Mouse (Mus musculus) ZHBTc4 (cell line): ENCODE results near the gene Khdrbs2.
"Not testable (repeated sequence)": the region's sequence is repeated elsewhere in the genome, so short reads cannot be mapped to it uniquely, and the experiment has no call there.

Source experiments
- DNase-seq: peaks from one replicate; pipeline ENCODE4 v3.0.0-alpha.2; 2011; ENCODE audit warnings: low read depth, low spot score

The Khdrbs2 gene

DNA sequence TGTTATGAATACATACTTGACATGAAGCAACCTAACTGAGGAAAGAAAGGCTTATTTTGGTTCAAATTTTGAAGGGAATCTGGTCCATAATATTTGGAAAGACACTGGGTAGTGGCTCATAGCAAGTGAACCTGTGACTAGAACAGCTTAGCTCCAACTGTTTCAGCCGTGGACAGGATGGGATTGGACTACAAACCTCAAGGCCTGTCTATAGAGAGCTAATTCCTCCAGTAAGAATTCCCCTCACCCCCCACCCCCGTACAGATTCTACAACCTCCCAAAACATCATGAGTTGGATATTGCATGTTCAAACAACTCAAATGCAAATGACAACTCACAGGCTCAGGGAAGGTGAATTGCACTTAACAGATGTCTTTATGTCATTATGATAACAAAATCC is 298.5 kb downstream of the Khdrbs2 start:
- no peak for DNase-seq

GRCm38 (mm10) chr1:32471502-32472214 is 299.1 kb downstream of the Khdrbs2 start:
- DNase-seq = no peak

- DNase-seq = no peak
Measured at GRCm38 (mm10) chr1:32487944-32488343, 315.4 kb downstream of the Khdrbs2 start.

- no peak for DNase-seq
Measured at GRCm38 (mm10) chr1:32503381-32503780, 330.9 kb downstream of the Khdrbs2 start.

- DNase-seq = not testable (repeated sequence)
Measured at GRCm38 (mm10) chr1:32547194-32547593, 374.7 kb downstream of the Khdrbs2 start, which contains the start of gene Gm5415. TSS of gene Gm5415 (minus strand) at chr1:32547294.

DNA sequence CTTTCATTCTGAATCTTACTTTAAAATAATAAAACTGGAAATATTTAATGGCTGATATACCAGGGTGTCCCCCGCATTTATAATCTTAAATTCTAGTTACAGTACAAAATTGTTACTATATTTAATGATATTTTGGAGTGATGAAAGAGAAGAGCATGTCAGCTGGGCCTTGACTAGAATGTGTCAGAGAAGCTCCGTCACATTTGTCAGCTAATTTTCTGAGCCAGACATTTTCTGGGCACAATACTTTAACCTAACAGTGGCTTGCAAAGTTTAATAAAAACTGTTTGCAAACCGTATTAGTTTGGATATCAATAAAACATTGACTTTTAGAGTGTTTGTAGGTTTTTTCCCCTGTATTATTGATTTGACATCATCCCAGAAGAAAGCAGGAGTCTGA is 380.9 kb downstream of the Khdrbs2 start:
- DNase-seq = no peak

DNA sequence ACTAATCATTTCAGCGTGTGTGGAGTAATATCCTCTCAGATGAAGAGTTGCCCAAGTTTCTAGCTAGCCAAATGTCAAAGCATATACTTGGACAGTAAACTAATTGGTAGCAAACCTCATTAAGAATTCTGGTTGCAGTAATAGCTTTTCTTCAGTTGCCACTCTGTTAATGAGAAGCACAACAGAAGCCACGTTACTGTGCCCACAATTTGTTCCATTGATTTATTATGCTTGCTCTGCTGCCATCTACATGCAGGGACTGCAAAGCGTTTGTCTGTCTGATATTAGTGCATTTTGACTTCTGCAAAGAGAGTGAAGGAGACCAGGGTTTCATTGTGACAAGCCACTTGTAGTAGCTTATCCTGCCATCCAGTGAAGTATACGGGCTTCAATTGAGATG is 381.4 kb downstream of the Khdrbs2 start:
- no peak for DNase-seq

DNA sequence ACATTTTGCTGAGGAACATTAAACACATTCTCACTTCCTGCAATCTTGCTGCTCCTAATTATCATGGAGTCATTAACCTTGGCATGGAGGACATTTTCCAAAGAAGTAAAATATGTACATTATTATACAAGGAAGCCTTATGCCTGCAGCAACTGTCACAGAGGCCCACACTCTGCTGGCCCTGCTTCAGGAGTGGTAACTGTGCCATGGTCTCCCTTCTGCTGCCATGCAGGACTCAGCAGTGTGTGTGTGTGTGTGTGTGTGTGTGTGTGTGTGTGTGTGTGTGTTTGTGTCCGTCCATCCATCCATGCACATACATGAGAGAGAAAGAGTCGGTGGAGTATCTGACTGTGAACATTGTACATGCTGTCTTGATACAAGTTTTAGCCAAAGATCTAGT is 396.4 kb downstream of the Khdrbs2 start:
- no peak for DNase-seq

- no peak for DNase-seq
Measured at GRCm38 (mm10) chr1:32626060-32626459, 453.5 kb downstream of the Khdrbs2 start.

GRCm38 (mm10) chr1:32632415-32633354 is 460.2 kb downstream of the Khdrbs2 start:
- no peak for DNase-seq

DNA sequence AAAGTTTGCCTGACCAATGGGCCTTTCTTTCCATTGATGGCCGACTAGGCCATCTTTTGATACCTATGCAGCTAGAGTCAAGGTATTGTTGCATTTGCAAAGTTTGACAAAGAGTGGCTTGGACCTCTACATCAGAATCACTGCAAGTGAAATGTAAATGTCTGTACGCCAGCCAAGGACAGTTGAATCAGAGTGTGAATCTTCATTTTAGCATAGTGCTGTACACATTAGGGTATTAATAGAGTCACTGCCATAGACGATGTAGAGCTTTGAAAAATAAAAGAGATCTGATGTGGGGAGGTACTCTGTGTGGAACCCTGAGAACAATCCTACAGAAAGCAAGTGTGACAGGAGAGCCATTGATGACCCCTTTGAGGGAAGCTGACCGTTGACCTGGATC is 460.9 kb downstream of the Khdrbs2 start:
- no peak for DNase-seq

DNA sequence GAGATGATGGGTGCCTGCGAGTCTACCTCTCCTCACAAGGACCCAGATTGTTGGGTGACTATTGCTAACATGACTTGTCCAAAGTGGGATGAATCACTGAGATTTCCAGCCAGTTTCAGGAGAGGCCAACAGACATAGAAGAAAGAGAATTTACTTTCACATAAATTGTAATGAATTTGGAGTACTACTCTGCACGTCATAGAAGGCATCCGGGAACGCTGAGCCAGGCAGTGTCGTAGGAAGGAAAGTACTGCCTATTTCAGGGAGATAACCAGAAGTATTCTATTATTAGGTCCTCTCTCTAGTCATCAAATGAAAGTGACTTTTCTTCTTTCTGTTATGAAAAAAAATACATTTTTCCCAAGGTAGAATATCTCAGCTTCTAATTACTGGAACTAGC is 466.6 kb downstream of the Khdrbs2 start:
- no peak for DNase-seq

DNA sequence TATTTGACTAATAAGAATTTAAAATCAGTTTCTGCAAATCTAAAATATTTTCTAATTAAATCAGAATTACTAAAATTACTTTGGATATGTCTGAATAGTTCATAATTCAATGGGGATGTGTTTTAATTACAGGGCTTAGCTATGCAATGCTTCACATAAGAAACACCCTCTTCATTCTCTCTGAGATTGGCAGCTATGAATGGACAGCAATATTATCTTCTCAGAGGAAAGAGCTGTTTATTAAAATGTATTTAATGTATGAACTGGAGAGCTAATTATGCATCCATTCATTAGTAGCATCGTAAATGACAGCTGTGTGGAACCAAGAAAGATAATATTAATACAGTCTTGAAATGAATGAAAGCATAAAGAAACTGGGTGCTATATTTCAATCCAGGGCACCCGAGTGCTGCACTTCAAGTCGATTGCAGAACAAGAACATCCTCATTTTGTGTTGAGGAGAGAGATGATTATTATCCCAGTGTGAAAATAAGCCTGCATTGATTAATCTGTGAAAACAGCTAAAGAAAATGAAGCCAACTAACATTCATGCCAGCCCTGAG is 477.2 kb downstream of the Khdrbs2 start:
- DNase-seq = no peak

DNA sequence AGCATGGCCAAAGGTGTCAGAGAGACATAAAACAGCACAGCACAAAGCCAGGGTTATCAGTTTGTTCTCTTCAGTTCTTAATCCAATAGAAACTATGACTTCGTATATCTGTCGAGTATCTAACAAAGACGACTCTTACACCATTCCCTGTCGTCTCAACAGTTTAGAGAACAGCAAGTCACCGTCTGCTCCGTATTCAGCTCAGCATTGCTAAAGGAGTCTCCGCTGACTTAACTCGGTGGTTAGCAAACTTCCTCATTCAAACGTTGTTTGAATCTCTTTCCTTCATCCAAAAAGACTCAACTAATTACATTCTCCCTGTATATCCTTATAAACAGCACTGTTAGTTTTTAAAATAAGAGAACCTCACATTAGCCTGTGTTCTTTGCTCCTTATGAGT is 521.3 kb downstream of the Khdrbs2 start:
- DNase-seq = no peak

GRCm38 (mm10) chr1:32700132-32700531 is 527.6 kb downstream of the Khdrbs2 start:
- DNase-seq = peak; percentile 36

GRCm38 (mm10) chr1:32701267-32701666 is 528.8 kb downstream of the Khdrbs2 start:
- no peak for DNase-seq
